Mouse (Mus musculus) forebrain, postnatal 0 days (tissue): ENCODE measurements around the gene Pinlyp. TPM values are rescaled to one million over a fixed set of nuclear protein-coding genes. Genes with fewer than 3 reads are reported as not detected.
A peak's percentile ranks its signal among the peaks of the same experiment; 100 is the strongest.

ENCODE experiments used
- ATAC-seq: fragments of 200-750 bp; cut with Nextera tagmentation; 2 replicates; pipeline ENCODE4 v1.8.0; 2017; ENCODE audit warnings: mild to moderate bottlenecking, moderate library complexity
- DNase-seq: peaks from one replicate; pipeline ENCODE4 v3.0.0-alpha.2; 2015
- H3K27ac ChIP-seq: fragments of 300-500 bp; sonication (generic); 2 replicates; pipeline ENCODE4 v1.5.1; 2014; ENCODE audit warnings: low read depth, mild to moderate bottlenecking, antibody characterized with exemption, low read length, moderate library complexity, mixed read lengths
- H3K27me3 ChIP-seq: fragments of 300-500 bp; sonication (generic); 2 replicates; pipeline ENCODE4 v1.6.1; 2014; ENCODE audit warnings: mild to moderate bottlenecking, low read length, mixed read lengths; ENCODE audit not compliant: insufficient read depth
- H3K36me3 ChIP-seq: fragments of 300-500 bp; sonication (generic); 2 replicates; pipeline ENCODE4 v1.6.1; 2014; ENCODE audit warnings: mild to moderate bottlenecking, moderate library complexity; ENCODE audit not compliant: insufficient read depth
- H3K4me1 ChIP-seq: fragments of 300-500 bp; sonication (generic); 2 replicates; pipeline ENCODE4 v1.6.1; 2014; ENCODE audit warnings: antibody characterized with exemption; ENCODE audit not compliant: insufficient read depth
- H3K4me2 ChIP-seq: fragments of 300-500 bp; sonication (generic); 2 replicates; pipeline ENCODE4 v1.6.1; 2014; ENCODE audit warnings: low read depth, mild to moderate bottlenecking, moderate library complexity
- H3K4me3 ChIP-seq: fragments of 300-500 bp; sonication (generic); 2 replicates; pipeline ENCODE4 v1.5.1; 2014; ENCODE audit warnings: low read depth, low read length, mixed read lengths
- H3K9ac ChIP-seq: fragments of 300-500 bp; sonication (generic); 2 replicates; pipeline ENCODE4 v1.6.1; 2014; ENCODE audit warnings: mild to moderate bottlenecking
- H3K9me3 ChIP-seq: fragments of 300-500 bp; sonication (generic); 2 replicates; pipeline ENCODE4 v1.6.1; 2016; ENCODE audit warnings: low read length
- CTCF ChIP-seq: sonication (generic); IDR thresholded peaks from 2 replicates; pipeline ENCODE4 v1.5.1; 2016; ENCODE audit warnings: antibody characterized with exemption, control low read depth, low read depth
- WGBS: fragments of 180-500 bp; shearing (Covaris S2); extraction: QIAGEN DNeasy Blood & Tissue Kit; methylation state at CpG from one replicate; pipeline ENCODE4 v1.1.7; 2014; 5-methylcytosine and 5-hydroxymethylcytosine counted together
- polyA plus RNA-seq: library from polyadenylated mRNA; unstranded; fragments of >200 nt; fragmentation: Nextera tagmentation; extraction: Ambion mirVana; gene quantifications from 2 replicates; pipeline ENCODE4 v1.2.1, GENCODE M21; 2015
- total RNA-seq: library from RNA; depleted of rRNA; stranded (reverse); fragments of >200 nt; gene quantifications from 2 replicates; pipeline ENCODE4 v1.2.3, GENCODE M21; 2014

Gene Pinlyp
- total and polyA plus RNA-seq, 2 experiments from 2014 or later = 0.43 TPM; not detected in 1

DNA sequence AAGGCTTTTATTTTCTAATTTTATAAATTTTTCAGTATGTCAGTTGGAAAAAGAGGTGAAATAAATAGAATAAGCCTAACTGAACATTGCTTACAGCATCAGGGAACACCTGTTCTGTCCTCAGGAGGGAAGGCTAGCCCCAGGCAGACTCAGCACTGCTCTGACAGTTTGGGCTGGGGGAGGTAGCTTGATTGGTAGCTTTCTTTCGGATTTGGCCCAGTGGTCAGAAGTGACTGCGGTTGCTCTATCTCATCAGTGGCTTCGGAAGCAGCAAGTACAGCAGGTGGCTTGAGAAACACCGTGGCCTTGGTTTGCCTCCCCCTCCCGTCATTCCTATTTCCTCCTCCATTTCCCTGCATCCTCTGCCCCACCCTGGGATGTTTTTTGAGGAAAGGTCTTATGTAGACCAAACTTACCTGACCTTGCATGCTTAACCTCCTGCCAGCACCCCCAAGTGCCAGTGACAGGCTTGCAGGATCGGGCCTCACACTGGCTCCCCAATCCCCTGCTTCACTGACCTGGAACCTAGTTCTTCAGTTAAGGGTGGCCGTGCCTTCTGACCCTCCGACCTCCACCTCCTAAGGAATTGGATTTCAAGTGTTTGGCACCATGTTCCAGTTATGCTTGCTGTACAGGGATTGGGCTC lies 17.4 kb upstream of the Pinlyp start:
- Histone ChIP-seq H3K9me3 (no peaks in the 10 kb centered on the region), H3K27me3 (no peaks in the 10 kb centered on the region), H3K27ac (no peak overlapping the region), H3K4me3 (no peak overlapping the region), H3K9ac (no peak overlapping the region), H3K4me1 (no peaks in the 10 kb centered on the region), H3K36me3 (peaks cover 41% of the 10 kb centered on the region), H3K4me2 (no peak overlapping the region)
- ATAC-seq (no peak), DNase-seq (no peak)
- no peak for TF ChIP-seq CTCF
- 95% methylated on average over 8 of the region's 8 CpGs for WGBS

- H3K36me3 ChIP-seq = peaks cover 24% of the 10 kb centered on the region
- no peak for TF ChIP-seq CTCF
These were observed 15.5 kb upstream of the Pinlyp start for GRCm38 (mm10) chr7:24561450-24561849.

DNA sequence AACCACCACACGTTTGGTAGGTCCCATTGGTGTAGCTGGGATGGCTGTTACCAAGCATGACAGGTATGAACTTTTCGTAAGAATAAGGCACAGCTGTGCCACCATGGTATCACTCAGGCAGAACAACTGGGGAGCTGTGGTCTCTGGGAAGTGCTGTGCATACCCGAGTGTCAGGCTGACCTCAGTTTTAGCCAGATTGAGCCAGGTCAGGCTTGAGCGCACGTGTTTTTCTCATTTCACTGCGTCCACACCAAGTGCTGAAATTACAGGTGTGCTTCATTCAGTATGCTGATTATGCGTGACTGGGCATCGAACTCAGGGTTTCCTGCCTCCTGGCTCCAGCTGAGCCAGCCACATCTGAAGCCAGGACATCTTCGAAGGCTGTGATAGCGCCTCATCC lies 9.9 kb upstream of the Pinlyp start:
- Histone ChIP-seq H3K27me3 (no peaks in the 10 kb centered on the region), H3K36me3 (peaks cover 14% of the 10 kb centered on the region), H3K9me3 (no peaks in the 10 kb centered on the region), H3K9ac (no peak overlapping the region), H3K4me3 (no peak overlapping the region), H3K27ac (no peak overlapping the region), H3K4me2 (no peak overlapping the region), H3K4me1 (no peaks in the 10 kb centered on the region)
- DNase-seq = no peak
- ATAC-seq = no peak
- WGBS = 96% methylated on average over 10 of the region's 10 CpGs
- no peak for TF ChIP-seq CTCF

More at GRCm38 (mm10) chr7:24561450-24561849, 15.5 kb upstream of the Pinlyp start:
- no peaks in the 10 kb centered on the region for H3K9me3 ChIP-seq
- no peak overlapping the region for H3K27ac ChIP-seq
- H3K4me1 ChIP-seq = no peaks in the 10 kb centered on the region
- H3K9ac ChIP-seq = no peak overlapping the region
- no peak overlapping the region for H3K4me3 ChIP-seq
- H3K27me3 ChIP-seq = no peaks in the 10 kb centered on the region
- no peak overlapping the region for H3K4me2 ChIP-seq
- DNase-seq = no peak
- ATAC-seq = no peak
- WGBS = 89% methylated on average over 4 of the region's 4 CpGs

DNA sequence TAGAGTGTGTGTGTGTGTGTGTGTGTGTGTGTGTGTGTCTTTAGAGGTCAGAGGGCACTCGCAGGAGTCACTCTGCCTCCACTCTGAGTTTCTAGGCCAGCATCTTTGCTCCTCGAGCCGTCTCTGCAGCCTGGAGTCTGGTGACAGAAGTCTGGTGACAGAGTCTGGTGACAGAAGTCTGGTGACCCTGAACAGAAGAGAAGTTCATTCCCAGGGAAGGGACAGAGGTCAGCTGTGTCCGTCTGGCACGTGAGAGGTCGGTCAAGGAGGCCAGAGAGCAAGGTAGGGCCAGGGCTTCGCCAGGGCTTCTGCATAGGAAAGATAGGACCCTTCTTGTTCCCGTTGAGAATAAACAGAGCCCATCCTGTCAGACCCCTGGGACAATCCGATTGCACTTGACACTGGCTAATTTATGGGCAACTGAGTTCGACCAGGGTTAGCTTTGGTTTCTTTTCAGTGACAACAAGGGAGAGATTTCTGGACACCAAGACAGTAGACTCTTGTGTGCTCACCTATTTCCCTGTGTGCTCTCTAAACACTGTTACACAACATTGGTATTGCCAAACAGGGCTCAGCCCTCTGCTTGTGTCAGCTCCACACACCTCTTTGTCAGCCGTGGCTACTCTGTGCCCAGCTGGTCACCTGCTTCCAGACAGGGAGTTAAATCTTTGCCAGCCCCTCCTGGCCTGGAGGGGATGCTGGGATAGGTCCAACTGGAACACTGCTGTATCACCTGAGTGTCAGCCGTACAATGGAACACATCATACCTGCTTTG lies 6.3 kb upstream of the Pinlyp start:
- H3K4me3 ChIP-seq = no peak overlapping the region

GRCm38 (mm10) chr7:24547534-24548036 lies 1.7 kb upstream of the Pinlyp start:
- peaks cover 7% of the 10 kb centered on the region; the same call in 1 of the 2 replicates for H3K36me3 ChIP-seq
- no peaks in the 10 kb centered on the region for H3K9me3 ChIP-seq
- H3K4me3 ChIP-seq = peak overlapping the region; percentile 86
- H3K4me1 ChIP-seq = no peaks in the 10 kb centered on the region
- H3K27me3 ChIP-seq = no peaks in the 10 kb centered on the region
- 23% methylated on average over 13 of the region's 13 CpGs for WGBS
- peak overlapping the region; percentile 76 for H3K4me2 ChIP-seq
- DNase-seq (no peak), ATAC-seq (no peak)
- TF ChIP-seq CTCF = no peak
- H3K9ac ChIP-seq = peak overlapping the region; percentile 68
- H3K27ac ChIP-seq = no peak overlapping the region; the same call in 1 of the 2 replicates

More for the DNA sequence above, 6.3 kb upstream of the Pinlyp start:
- no peak for ATAC-seq
- no peaks in the 10 kb centered on the region for H3K4me1 ChIP-seq
- no peak overlapping the region for H3K4me2 ChIP-seq
- no peak for DNase-seq
- H3K9ac ChIP-seq = no peak overlapping the region
- WGBS = 96% methylated on average over 12 of the region's 12 CpGs
- no peaks in the 10 kb centered on the region for H3K27me3 ChIP-seq
- TF ChIP-seq CTCF = no peak
- H3K27ac ChIP-seq = no peak overlapping the region
- peaks cover 11% of the 10 kb centered on the region for H3K36me3 ChIP-seq
- no peaks in the 10 kb centered on the region for H3K9me3 ChIP-seq

- DNase-seq (peak; percentile 100), ATAC-seq (peak; percentile 99)
- WGBS = under 1% methylated on average over 57 of the region's 57 CpGs
- Histone ChIP-seq H3K9ac (peak overlapping the region; percentile 68), H3K27ac (peak overlapping the region; percentile 59; the same call in 1 of the 2 replicates), H3K4me2 (peak overlapping the region; percentile 76), H3K4me3 (peak overlapping the region; percentile 86), H3K36me3 (no peaks in the 10 kb centered on the region; the same call in 1 of the 2 replicates), H3K4me1 (no peaks in the 10 kb centered on the region), H3K9me3 (no peaks in the 10 kb centered on the region), H3K27me3 (no peaks in the 10 kb centered on the region)
- TF ChIP-seq CTCF = no peak
These were observed 894 bp upstream of the Pinlyp start for GRCm38 (mm10) chr7:24546634-24547389.
